Mouse (Mus musculus) midbrain, embryonic 11.5 days (tissue): ENCODE data around the gene Ctnna2. TPM values are rescaled to one million over a fixed set of nuclear protein-coding genes. Genes with fewer than 3 reads are reported as not detected.

Experiments used
- ATAC-seq: fragments of 200-750 bp; cut with Nextera tagmentation; 2 replicates; pipeline ENCODE4 v1.8.0; 2017; ENCODE audit warnings: moderate TSS enrichment, moderate library complexity; ENCODE audit not compliant: low FRiP score
- DNase-seq: peaks from one replicate; pipeline ENCODE4 v3.0.0; 2015; ENCODE audit warnings: low spot score; ENCODE audit errors: missing footprints
- H3K27ac ChIP-seq: fragments of 300-500 bp; sonication (generic); 2 replicates; pipeline ENCODE4 v1.5.1; 2014; ENCODE audit warnings: low read depth, low read length
- H3K27me3 ChIP-seq: fragments of 300-500 bp; sonication (generic); 2 replicates; pipeline ENCODE4 v1.6.1; 2014; ENCODE audit warnings: mild to moderate bottlenecking, low read length, moderate library complexity, mixed read lengths; ENCODE audit not compliant: control insufficient read depth, insufficient read depth
- H3K36me3 ChIP-seq: fragments of 300-500 bp; sonication (generic); 2 replicates; pipeline ENCODE4 v1.6.1; 2014; ENCODE audit warnings: mild to moderate bottlenecking, low read length, moderate library complexity, mixed read lengths; ENCODE audit not compliant: control insufficient read depth, insufficient read depth
- H3K4me1 ChIP-seq: fragments of 300-500 bp; sonication (generic); 2 replicates; pipeline ENCODE4 v1.6.1; 2014; ENCODE audit warnings: low read length; ENCODE audit not compliant: control insufficient read depth, insufficient read depth
- H3K4me2 ChIP-seq: fragments of 300-500 bp; sonication (generic); 2 replicates; pipeline ENCODE4 v1.6.1; 2014; ENCODE audit warnings: mild to moderate bottlenecking, moderate library complexity
- H3K4me3 ChIP-seq: fragments of 300-500 bp; sonication (generic); 2 replicates; pipeline ENCODE4 v1.5.1; 2014; ENCODE audit warnings: low read depth, low read length
- H3K9ac ChIP-seq: fragments of 300-500 bp; sonication (generic); 2 replicates; pipeline ENCODE4 v1.6.1; 2014; ENCODE audit warnings: low read length
- H3K9me3 ChIP-seq: fragments of 300-500 bp; sonication (generic); 2 replicates; pipeline ENCODE4 v1.6.1; 2016; ENCODE audit warnings: low read length; ENCODE audit not compliant: control insufficient read depth
- WGBS: fragments of 180-500 bp; shearing (Covaris S2); extraction: QIAGEN DNeasy Blood & Tissue Kit; methylation state at CpG from one replicate; pipeline ENCODE4 v1.1.7; 2014; 5-methylcytosine and 5-hydroxymethylcytosine counted together
- polyA plus RNA-seq: library from polyadenylated mRNA; unstranded; fragments of >200 nt; fragmentation: Nextera tagmentation; extraction: Ambion mirVana; gene quantifications from 2 replicates; pipeline ENCODE4 v1.2.1, GENCODE M21; 2014

Gene Ctnna2
- polyA plus RNA-seq, 1 experiment from 2014 or later = 49.4 TPM

DNA sequence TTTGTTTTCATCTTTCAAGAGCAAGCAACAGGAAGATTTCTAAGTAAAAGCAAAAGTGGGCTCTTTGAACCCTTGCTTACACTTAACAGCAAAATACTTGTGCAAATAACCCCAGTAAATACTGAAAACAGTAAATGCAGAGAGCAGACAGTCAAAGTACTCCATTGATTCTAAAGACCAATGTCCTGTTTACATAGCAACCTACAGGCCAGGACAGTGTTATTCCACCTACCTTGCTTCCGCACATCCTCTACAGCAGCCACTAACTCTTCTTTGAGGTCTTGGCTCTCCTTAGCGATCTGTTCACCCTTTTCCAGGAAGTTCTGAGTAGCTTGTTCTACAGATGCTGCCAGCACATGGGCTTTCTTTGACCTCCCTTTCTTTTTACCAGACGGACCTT is 221.3 kb downstream of the Ctnna2 start:
- H3K9me3 ChIP-seq = no peaks in the 10 kb centered on the region
- ATAC-seq (no peak), DNase-seq (no peak)
- no peak overlapping the region for H3K4me3 ChIP-seq
- no peaks in the 10 kb centered on the region for H3K36me3 ChIP-seq
- H3K4me1 ChIP-seq = no peaks in the 10 kb centered on the region
- no peak overlapping the region for H3K9ac ChIP-seq
- 85% methylated on average over 3 of the region's 3 CpGs for whole genome bisulfite sequencing
- H3K4me2 ChIP-seq = no peak overlapping the region
- no peaks in the 10 kb centered on the region for H3K27me3 ChIP-seq
- no peak overlapping the region for H3K27ac ChIP-seq

GRCm38 (mm10) chr6:77745426-77745825 is 234.1 kb downstream of the Ctnna2 start:
- Histone ChIP-seq H3K4me1 (peaks cover 2% of the 10 kb centered on the region; the same call in 1 of the 2 replicates), H3K27me3 (no peaks in the 10 kb centered on the region), H3K9ac (no peak overlapping the region), H3K4me3 (no peak overlapping the region), H3K4me2 (no peak overlapping the region), H3K36me3 (no peaks in the 10 kb centered on the region), H3K9me3 (no peaks in the 10 kb centered on the region), H3K27ac (no peak overlapping the region)
- WGBS = 60% methylated on average over 5 of the region's 5 CpGs
- ATAC-seq = 0 out of 2 replicates have a peak, but pooled peaks have one; percentile 47
- DNase-seq = no peak

DNA sequence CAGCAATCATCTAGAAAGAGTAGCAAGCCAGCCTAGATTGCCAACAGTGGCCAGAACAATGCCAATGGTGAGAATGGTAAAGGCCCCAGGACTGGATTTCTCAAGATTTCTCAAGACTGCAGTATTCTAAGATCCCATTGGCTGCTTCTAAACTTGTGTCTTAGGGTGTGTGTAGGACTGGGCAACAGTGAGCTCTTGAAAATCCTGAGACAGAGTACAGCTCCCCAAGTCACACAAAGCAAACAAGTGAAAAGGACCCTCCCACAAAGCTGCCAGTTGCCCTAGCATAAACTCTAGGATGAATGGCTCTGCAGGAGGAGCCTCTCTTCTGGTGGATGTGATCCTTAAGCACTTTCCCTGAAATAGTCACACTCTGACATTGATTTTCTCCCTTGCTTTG is 235.8 kb downstream of the Ctnna2 start:
- Histone ChIP-seq H3K4me1 (peaks cover 2% of the 10 kb centered on the region; the same call in 1 of the 2 replicates), H3K27ac (no peak overlapping the region), H3K4me3 (no peak overlapping the region), H3K27me3 (no peaks in the 10 kb centered on the region), H3K9me3 (no peaks in the 10 kb centered on the region), H3K36me3 (no peaks in the 10 kb centered on the region), H3K9ac (no peak overlapping the region), H3K4me2 (no peak overlapping the region)
- ATAC-seq (peak; percentile 25; the same call in 1 of the 2 replicates), DNase-seq (no peak)

- H3K9ac ChIP-seq = no peak overlapping the region
- H3K27ac ChIP-seq = no peak overlapping the region
- WGBS = 20% methylated on average over 1 of the region's 1 CpGs
- DNase-seq (no peak), ATAC-seq (no peak)
- H3K9me3 ChIP-seq = no peaks in the 10 kb centered on the region
- no peaks in the 10 kb centered on the region for H3K27me3 ChIP-seq
- no peak overlapping the region for H3K4me2 ChIP-seq
- H3K36me3 ChIP-seq = no peaks in the 10 kb centered on the region
- H3K4me1 ChIP-seq = peaks cover 2% of the 10 kb centered on the region; the same call in 1 of the 2 replicates
- no peak overlapping the region for H3K4me3 ChIP-seq
Measured at GRCm38 (mm10) chr6:77742988-77743387, 236.5 kb downstream of the Ctnna2 start.

DNA sequence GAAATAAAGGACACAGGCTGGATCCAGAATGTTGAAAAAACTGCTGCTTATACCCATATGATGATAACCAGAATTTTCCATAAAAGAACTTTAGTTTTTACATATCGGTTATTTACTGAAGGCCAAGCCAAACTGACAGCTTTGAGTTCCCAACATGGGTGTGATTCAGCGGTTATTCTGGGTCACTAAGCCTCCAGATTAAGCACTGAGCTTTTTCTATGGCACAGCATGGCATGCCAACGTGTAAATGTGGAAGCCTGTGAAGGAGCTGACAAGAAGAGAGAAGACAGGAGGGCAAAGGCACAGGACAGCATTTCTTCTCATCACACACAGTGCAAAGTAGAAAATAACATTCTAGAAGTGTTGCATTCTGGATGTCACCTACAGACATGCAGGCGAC is 240.9 kb downstream of the Ctnna2 start:
- H3K27ac ChIP-seq = no peak overlapping the region
- H3K4me3 ChIP-seq = no peak overlapping the region
- H3K27me3 ChIP-seq = no peaks in the 10 kb centered on the region
- 44% methylated on average over 4 of the region's 4 CpGs for WGBS
- no peaks in the 10 kb centered on the region for H3K36me3 ChIP-seq
- H3K4me1 ChIP-seq = no peaks in the 10 kb centered on the region; the same call in 1 of the 2 replicates
- DNase-seq (no peak), ATAC-seq (no peak)
- H3K9me3 ChIP-seq = no peaks in the 10 kb centered on the region
- H3K9ac ChIP-seq = no peak overlapping the region
- H3K4me2 ChIP-seq = no peak overlapping the region

- no peak overlapping the region for H3K4me3 ChIP-seq
- no peaks in the 10 kb centered on the region for H3K4me1 ChIP-seq
- no peak overlapping the region for H3K4me2 ChIP-seq
- 94% methylated on average over 2 of the region's 2 CpGs for WGBS
- no peaks in the 10 kb centered on the region for H3K27me3 ChIP-seq
- ATAC-seq (no peak), DNase-seq (no peak)
- H3K9ac ChIP-seq = no peak overlapping the region
- H3K27ac ChIP-seq = no peak overlapping the region
- no peaks in the 10 kb centered on the region for H3K36me3 ChIP-seq
- H3K9me3 ChIP-seq = no peaks in the 10 kb centered on the region
Measured at GRCm38 (mm10) chr6:77724952-77725299, 254.6 kb downstream of the Ctnna2 start.

DNA sequence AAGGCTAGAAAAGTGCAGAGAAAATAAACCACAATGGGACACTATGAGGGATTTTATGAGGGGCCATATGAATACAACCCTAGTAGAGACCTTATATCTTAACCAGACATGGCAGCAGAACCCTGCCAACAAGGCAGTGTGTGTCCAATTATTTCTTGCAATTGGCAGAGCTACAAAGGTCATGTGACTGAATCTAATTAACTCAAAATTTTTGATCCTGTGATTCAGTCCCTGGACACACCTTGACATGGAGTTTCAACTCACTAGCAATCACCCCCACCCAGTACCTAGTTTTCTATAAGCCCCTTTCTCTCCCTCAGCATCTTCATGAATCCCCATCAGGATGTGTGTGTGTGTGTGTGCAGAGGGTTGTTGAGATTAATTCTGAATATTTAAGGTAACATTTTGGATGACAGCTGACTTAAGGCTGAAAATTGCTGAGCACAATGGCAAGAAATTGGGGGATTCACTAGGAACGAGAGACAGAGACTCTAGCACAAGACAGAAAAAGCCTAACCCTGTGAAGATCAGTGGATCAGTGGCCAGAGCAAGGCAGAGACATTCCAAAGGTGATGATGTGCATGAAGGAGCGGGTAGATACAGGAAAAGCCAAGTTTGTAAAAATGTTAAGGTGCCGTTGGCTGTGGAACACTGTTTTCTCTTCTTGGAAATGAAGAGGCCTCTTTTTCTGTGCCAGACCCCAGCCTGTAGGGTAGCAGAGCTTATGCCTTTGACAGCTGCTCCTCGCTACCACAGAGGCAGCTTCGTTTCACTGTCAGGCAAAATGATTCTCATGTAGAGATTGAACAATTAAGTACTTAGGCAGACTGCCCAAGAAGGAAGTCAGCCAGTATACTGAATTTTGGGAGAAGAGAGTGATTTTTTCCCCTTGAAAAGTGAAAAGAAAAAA is 255.2 kb downstream of the Ctnna2 start:
- no peak for ATAC-seq
- no peak for DNase-seq
- Histone ChIP-seq H3K36me3 (no peaks in the 10 kb centered on the region), H3K9ac (no peak overlapping the region), H3K4me1 (no peaks in the 10 kb centered on the region), H3K27me3 (no peaks in the 10 kb centered on the region), H3K4me2 (no peak overlapping the region), H3K9me3 (no peaks in the 10 kb centered on the region), H3K27ac (no peak overlapping the region), H3K4me3 (no peak overlapping the region)
- 87% methylated on average over 5 of the region's 5 CpGs for WGBS

DNA sequence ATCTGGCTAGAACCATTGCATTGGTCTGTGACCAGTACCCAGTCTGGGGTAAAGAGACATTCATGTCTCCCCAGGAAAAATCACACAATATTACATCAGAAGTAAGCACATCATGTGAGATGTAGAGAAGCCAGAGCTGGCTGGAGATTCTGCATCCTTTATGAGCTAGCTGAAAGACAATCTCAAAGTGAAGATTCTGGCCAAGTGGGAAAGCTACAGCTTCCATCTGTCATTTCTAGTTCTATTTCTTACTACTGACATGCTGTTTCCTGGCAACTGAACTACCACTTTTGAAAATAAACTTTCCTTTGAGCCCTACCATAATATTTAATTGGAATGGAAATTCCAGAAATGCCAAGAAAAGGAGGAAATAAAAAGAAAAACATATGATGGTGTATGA is 285.4 kb downstream of the Ctnna2 start:
- H3K36me3 ChIP-seq = no peaks in the 10 kb centered on the region
- no peak overlapping the region for H3K4me3 ChIP-seq
- H3K27ac ChIP-seq = no peak overlapping the region
- H3K9me3 ChIP-seq = no peaks in the 10 kb centered on the region
- no peaks in the 10 kb centered on the region for H3K4me1 ChIP-seq
- no peak for DNase-seq
- H3K4me2 ChIP-seq = no peak overlapping the region
- H3K27me3 ChIP-seq = no peaks in the 10 kb centered on the region
- H3K9ac ChIP-seq = no peak overlapping the region
- no peak for ATAC-seq

DNA sequence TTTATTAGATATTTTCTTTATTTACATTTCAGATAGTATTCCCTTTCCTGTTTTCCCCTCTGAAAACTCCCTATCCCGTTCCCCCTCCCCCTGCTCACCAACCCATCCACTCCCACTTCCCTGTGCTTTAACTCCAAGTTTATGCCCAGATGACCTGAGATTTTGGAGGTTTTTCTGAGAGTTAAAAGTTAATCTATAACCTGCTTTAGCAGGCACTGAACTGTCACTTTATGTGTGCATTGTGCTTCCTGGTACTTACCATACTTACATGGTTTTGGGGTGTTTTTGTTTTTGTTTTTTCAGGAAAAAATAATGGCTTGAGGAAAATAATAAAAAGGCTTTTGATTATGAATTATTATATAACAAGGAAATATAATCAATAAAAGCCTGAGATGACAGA is 292.3 kb downstream of the Ctnna2 start:
- Histone ChIP-seq H3K9me3 (no peaks in the 10 kb centered on the region), H3K4me1 (no peaks in the 10 kb centered on the region), H3K27ac (no peak overlapping the region), H3K36me3 (no peaks in the 10 kb centered on the region), H3K4me2 (no peak overlapping the region), H3K9ac (no peak overlapping the region), H3K27me3 (no peaks in the 10 kb centered on the region), H3K4me3 (no peak overlapping the region)
- DNase-seq (no peak), ATAC-seq (no peak)
- 80% methylated on average over 1 of the region's 1 CpGs for WGBS
